Mouse (Mus musculus) limb, embryonic 13.5 days (tissue): ENCODE measurements at regions not wholly inside any gene's neighbourhood (a gene's known extent, or its start where the extent isn't known, plus 50 kb on each side); places are given as distances from the start of the nearest gene placed in this dataset.

Source experiments
- ATAC-seq: fragments of 200-750 bp; cut with Nextera tagmentation; 2 replicates; pipeline ENCODE4 v1.8.0; 2017; ENCODE audit warnings: low read depth, moderate number of reproducible peaks, moderate TSS enrichment; ENCODE audit not compliant: low FRiP score
- H3K27ac ChIP-seq: fragments of 300-500 bp; sonication (generic); 2 replicates; pipeline ENCODE4 v1.5.1; 2015; ENCODE audit warnings: inconsistent platforms, mild to moderate bottlenecking, moderate library complexity
- H3K27me3 ChIP-seq: fragments of 300-500 bp; sonication (generic); 2 replicates; pipeline ENCODE4 v1.6.1; 2015; ENCODE audit warnings: mild to moderate bottlenecking, inconsistent platforms
- H3K36me3 ChIP-seq: fragments of 300-500 bp; sonication (generic); 2 replicates; pipeline ENCODE4 v1.6.1; 2015; ENCODE audit warnings: inconsistent platforms, mild to moderate bottlenecking, moderate library complexity
- H3K4me1 ChIP-seq: fragments of 300-500 bp; sonication (generic); 2 replicates; pipeline ENCODE4 v1.6.1; 2015; ENCODE audit warnings: inconsistent platforms
- H3K4me2 ChIP-seq: fragments of 300-500 bp; sonication (generic); replicated peaks from 2 replicates; pipeline ENCODE4 v1.6.1; 2015; ENCODE audit warnings: inconsistent platforms, mild to moderate bottlenecking, moderate library complexity
- H3K4me3 ChIP-seq: fragments of 300-500 bp; sonication (generic); 2 replicates; pipeline ENCODE4 v1.5.1; 2015; ENCODE audit warnings: moderate library complexity, mild to moderate bottlenecking, inconsistent platforms
- H3K9ac ChIP-seq: fragments of 300-500 bp; sonication (generic); 2 replicates; pipeline ENCODE4 v1.6.1; 2015; ENCODE audit warnings: mild to moderate bottlenecking, inconsistent platforms
- H3K9me3 ChIP-seq: fragments of 300-500 bp; sonication (generic); 2 replicates; pipeline ENCODE4 v1.6.1; 2016; ENCODE audit warnings: inconsistent platforms
- WGBS: fragments of 180-500 bp; shearing (Covaris S2); methylation state at CpG from one replicate; pipeline ENCODE4 v1.1.7; 2015; 5-methylcytosine and 5-hydroxymethylcytosine counted together

DNA sequence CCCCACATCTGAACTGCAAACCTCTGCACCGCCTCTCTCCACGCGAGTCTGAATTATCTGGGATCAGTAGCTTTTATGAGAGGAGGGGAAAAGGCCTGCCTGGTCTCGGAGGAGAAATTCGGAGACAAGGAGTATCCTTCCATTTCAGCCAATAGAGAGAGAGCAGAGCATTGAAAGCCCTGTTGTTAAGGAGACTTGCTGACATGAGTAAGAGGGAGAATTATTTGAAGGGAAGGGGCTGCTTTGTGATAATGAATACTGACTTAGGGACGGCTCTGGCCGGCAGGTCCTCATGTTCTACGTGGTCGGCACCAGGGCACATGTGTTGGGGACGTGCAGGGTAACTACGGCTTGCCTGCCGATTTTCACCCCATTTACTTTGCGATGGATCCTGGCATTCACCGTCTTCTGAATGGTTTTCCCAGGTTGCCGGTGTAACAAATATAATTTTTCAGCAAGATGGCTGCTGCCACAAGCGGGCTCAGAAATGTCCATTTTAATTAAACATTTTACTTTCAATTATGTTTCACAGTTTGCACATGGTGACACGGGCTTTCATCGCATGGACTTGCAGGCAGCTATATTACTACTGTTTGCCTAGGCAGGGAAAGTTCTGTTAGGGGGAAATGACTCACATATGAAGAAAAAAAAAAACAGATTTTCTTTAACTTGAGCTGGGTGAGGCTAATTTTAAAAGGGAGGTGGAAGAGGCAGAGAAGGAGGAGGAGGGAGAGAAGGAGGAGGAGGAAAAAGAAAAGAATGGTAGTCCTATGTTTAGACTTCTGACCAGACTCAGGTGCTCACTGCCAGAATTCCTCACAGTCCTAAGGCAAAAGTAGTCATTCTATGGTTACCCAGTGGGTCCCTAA, 744.3 kb upstream of the Arrdc4 start:
- H3K27ac ChIP-seq = no peak overlapping the region
- ATAC-seq = no peak
- H3K36me3 ChIP-seq = no peaks in the 10 kb centered on the region
- H3K4me1 ChIP-seq = peaks cover 12% of the 10 kb centered on the region
- 23% methylated on average over 18 of the region's 18 CpGs for WGBS
- H3K4me2 ChIP-seq = peak overlapping the region; percentile 62
- H3K4me3 ChIP-seq = peak overlapping the region; percentile 30
- no peaks in the 10 kb centered on the region for H3K9me3 ChIP-seq
- H3K9ac ChIP-seq = 0 out of 2 replicates have a peak overlapping the region, but pooled peaks have one; percentile 6
- peaks cover 33% of the 10 kb centered on the region for H3K27me3 ChIP-seq

DNA sequence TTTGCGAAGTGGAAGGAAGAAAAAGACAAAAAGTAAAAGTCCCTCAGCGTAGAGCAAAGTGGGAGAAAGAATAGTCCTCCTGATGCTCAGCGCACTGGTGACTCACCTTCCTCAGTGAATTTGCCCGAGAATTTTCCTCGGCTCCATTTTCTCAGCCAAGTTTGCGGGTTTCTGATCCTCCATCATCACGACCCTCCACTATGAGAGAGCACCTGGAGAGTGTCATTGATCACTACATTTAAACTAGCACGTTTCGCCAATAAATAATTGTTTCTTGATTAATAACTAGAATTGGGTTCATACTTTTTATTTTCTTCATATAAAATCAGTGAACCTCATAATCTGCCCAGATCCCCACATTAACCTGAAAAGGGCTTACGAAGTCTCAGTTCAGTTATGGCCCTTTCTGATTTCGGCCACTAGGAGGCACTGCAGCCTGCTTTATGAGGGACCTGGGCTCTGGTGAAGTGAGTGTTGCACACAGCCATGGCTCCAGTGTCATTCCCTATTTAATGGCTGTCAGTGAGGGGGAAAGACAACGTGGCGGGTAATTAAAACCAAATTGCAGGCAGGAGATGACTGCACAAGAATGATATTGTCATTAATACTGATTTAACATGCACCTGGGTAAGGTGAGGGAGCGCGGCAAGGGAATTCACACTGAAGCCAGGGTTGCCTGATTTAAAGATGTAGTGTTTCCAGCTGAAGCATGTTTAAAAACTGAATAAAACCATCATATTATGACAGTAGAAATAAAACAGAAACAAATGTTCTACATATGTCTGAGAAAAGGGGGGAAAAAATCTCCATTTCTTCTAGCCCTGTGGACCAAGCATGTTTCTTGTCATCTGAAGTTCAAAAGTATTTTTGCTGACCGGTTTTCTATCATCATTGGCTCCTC, 741.8 kb upstream of the Arrdc4 start:
- H3K9ac ChIP-seq = no peak overlapping the region
- H3K4me2 ChIP-seq = no peak overlapping the region
- no peak overlapping the region for H3K4me3 ChIP-seq
- WGBS = 25% methylated on average over 16 of the region's 16 CpGs
- peak; percentile 85 for ATAC-seq
- peaks cover 30% of the 10 kb centered on the region for H3K27me3 ChIP-seq
- peaks cover 12% of the 10 kb centered on the region for H3K4me1 ChIP-seq
- H3K9me3 ChIP-seq = no peaks in the 10 kb centered on the region
- no peaks in the 10 kb centered on the region for H3K36me3 ChIP-seq
- no peak overlapping the region for H3K27ac ChIP-seq

DNA sequence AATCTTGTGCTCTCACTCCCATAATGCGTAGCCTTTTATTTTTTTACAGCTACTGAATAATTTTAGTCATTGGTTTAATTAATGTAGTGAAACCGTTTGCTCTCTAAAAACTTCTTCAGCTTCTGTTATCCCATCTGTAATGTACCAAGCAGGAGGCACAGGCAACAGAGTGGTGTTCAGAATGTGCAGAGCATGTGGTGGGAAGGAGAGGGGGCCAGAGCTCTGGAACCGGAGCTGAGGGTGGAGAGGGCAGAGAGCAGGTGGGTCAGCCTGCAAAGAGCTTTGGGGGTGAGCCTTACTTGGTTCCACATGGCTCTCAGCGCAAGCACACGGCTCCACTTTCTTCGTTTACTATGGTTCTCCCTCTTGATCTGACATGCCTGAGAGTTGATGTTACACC, 739.6 kb upstream of the Arrdc4 start:
- WGBS = 39% methylated on average over 6 of the region's 6 CpGs
- Histone ChIP-seq H3K4me1 (peaks cover 12% of the 10 kb centered on the region), H3K4me2 (no peak overlapping the region), H3K27me3 (peaks cover 25% of the 10 kb centered on the region), H3K36me3 (no peaks in the 10 kb centered on the region), H3K4me3 (no peak overlapping the region), H3K9me3 (no peaks in the 10 kb centered on the region), H3K27ac (no peak overlapping the region), H3K9ac (no peak overlapping the region)
- no peak for ATAC-seq

DNA sequence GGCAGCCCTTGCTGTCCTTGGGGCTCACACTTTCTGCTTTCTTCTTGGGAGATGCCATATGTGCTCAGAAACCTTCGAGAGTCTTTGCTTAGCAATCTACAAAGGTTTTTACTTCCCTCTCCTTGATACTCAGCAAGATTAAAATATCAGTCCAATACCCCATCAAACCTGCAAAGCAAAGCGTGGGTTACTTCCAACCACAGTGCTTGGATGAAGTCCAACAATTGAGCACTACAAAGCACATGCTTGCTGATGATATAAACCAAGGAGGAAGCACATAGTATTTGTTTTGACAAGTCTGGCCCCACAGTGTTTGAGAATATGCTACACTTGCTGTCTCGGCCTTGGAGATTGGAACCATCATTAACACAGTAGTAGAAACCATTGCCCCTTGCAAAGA, 738.1 kb upstream of the Arrdc4 start:
- no peak overlapping the region for H3K4me3 ChIP-seq
- ATAC-seq = no peak
- peaks cover 18% of the 10 kb centered on the region for H3K27me3 ChIP-seq
- no peak overlapping the region for H3K27ac ChIP-seq
- no peaks in the 10 kb centered on the region for H3K36me3 ChIP-seq
- H3K9me3 ChIP-seq = no peaks in the 10 kb centered on the region
- H3K4me2 ChIP-seq = no peak overlapping the region
- H3K4me1 ChIP-seq = peaks cover 2% of the 10 kb centered on the region; the same call in 1 of the 2 replicates
- H3K9ac ChIP-seq = no peak overlapping the region
- WGBS = 61% methylated on average over 3 of the region's 3 CpGs

DNA sequence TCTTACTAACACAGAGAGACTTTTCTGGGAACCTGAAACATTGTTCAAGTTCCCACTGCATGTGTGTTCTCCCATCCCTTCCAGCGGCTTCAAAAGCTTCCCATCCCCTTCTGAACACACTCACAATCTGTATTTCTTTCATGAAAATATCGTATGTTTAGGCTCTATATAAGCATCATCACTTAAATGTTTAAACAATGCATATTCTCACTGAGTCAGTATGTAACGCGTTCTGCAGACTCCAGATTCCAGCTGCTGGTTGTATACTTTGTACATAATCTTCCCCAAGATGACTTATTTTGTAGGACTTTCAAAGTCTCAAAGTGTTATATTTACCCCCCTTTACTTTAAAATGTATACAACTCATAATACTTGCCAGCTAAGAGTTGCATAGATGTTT, 735.5 kb upstream of the Arrdc4 start:
- no peak overlapping the region for H3K4me2 ChIP-seq
- H3K36me3 ChIP-seq = no peaks in the 10 kb centered on the region
- H3K9ac ChIP-seq = no peak overlapping the region
- no peak for ATAC-seq
- no peak overlapping the region for H3K4me3 ChIP-seq
- 81% methylated on average over 4 of the region's 4 CpGs for WGBS
- H3K27ac ChIP-seq = no peak overlapping the region
- no peaks in the 10 kb centered on the region for H3K9me3 ChIP-seq
- H3K4me1 ChIP-seq = no peaks in the 10 kb centered on the region
- peaks cover 5% of the 10 kb centered on the region for H3K27me3 ChIP-seq
